Mouse (Mus musculus): ENCODE measurements around the gene Klhl7.

DNA sequence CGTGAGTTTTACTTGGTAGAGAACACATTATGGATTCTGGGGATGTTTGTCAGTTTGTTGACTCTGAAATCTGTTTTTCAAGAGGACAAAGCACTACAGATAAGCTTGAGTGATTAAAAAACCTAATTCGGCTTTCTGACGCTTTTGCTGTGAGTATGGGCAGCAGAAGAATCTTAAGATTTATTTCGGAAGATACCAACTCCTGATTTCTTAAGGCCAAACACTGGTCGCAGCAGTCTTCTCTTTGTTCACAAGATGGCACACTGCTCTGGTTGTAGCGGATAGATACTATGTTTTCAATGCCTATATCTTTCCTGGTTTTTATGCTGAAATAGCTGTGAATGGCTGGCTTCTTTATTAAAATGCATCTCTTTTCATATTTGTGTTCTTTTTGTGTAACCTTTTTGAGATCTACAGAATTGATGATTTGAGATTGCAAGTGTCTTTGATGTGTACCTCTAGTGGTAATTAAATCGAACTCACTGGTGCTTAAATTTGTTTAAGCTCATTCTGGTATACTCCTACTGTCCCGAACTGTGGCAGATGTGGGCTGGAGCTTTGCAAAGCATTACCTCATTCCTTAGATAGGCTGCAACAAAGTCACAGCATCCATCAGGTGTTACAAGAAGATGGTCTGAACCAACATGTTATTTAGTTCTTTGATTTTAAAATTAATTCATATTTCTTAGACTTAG is 1.2 kb downstream of the Klhl7 start:
- TF ChIP-seq CTCF (conservative IDR thresholded peaks at IDR 0.05; ENCODE audit: low read length) (no peak), POU5F1 (IDR thresholded peaks at IDR 0.05; ENCODE audit: borderline replicate concordance, low read length) (no peak), NANOG (IDR thresholded peaks at IDR 0.05; ENCODE audit: borderline replicate concordance, low read length) (no peak)

Data from E14TG2a.4 (cell line).